Mouse (Mus musculus) heart, adult 18-20 months (tissue): ENCODE data around the gene Son. TPM values are rescaled to one million over a fixed set of nuclear protein-coding genes. Genes with fewer than 3 reads are reported as not detected.
A peak's percentile ranks its signal among the peaks of the same experiment; 100 is the strongest.
"Not testable (repeated sequence)": the region's sequence is repeated elsewhere in the genome, so short reads cannot be mapped to it uniquely, and the experiment has no call there.

Experiments used
- DNase-seq, 2 experiments: peaks; one replicate each; pipeline ENCODE4 v3.0.0; 2021 to 2022; ENCODE audit warnings: mixed read lengths in 1 of 2
- total RNA-seq, 2 experiments: library from RNA; stranded (reverse); gene quantifications; 2 replicates each; pipeline ENCODE4 v1.2.3; 2021

Gene Son
- total RNA-seq, 2 experiments from 2014 or later: 120 to 135 TPM

DNA sequence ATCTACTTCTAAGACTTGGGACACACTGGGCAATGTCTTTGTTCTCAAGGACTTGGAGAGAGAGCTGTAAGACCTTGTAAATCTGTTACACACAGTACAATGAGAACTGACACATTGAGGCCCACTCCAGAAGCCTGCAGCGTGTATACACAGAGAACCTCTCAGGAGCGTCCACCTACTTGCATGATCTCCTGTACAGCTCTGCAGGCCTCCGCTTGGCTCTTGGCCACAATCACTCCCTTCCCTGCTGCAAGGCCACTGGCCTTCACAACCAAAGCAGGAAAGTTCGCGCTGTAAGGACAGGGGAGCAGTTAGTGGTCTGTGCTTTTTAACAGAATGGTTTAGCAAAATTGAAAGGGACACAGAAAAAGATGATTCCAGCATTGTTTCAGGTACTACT lies 8.1 kb upstream of the Son start:
- DNase-seq: no peak

DNA sequence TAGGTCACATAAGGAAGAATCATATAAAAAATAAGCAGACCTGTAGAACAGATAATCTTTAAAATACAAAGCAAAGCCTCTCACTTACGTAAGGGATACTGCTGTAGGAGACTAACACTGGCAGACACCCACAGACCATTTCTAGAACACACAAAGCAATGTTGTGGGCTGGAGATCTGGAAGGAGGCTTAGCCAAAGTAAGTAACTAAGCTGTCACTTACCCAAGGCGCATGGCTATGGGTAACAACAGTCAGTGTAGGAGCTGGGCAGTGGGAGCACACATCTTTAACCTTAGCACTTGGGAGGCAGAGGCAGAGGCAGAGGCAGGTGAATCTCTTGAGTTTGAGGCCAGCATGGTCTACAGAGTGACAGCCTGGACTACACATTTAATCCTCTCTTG lies 7.7 kb upstream of the Son start:
- DNase-seq: no peak

DNA sequence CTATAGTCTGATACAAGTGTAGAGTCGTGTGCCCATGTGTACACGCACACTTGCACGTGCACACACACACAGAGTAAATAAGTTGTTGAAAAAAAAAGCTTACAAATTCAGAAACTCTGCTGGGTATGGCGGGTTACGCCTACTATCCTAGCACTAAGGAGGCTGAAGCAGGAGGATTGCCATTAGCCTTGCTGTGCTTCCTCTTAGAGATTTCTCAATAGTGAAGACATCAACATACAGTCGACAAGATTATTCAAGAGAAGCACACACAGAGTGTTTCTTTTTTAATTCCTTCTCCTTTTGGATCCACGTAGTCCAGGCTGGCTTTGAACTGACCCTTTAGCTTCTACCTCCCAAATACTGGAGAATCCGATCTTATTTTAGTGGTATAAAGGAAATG lies 7.1 kb upstream of the Son start:
- no peak for DNase-seq

DNA sequence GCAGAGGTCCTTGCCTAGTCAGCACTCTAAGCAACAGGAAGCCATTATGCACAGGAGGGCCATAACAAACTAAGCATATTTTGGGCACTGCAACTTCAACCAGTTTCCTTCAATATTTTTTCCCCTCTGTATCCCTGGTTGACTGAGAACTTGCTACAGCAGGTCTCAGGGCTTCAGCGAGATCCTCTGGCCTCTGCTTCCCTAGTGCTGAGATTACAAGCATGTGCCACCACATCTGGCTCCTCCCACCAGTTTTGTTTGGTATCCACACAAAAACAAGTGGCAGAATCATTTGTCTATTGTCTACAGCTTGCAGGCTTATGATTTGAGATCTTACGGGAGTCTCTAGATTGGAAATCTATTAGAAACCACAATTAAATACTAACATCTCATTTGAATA lies 2.4 kb upstream of the Son start:
- no peak for DNase-seq

DNA sequence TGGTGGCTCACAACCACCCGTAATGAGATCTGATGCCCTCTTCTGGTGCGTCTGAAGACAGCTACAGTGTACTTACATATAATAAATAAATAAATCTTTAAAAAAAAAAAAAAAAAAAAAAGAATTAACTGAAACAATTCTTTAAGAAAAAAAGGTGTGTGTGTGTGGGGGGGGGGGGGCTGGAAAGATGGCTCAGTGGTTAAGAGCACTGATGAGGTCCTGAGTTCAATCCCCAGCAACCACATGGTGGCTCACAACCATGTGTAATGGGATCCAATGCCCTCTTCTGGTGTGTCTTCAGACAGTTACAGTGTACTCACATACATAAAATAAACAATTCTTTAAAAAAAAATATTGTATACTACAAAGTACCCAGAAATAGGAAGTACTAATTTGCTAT lies 1.9 kb upstream of the Son start:
- not testable (repeated sequence) for DNase-seq

DNA sequence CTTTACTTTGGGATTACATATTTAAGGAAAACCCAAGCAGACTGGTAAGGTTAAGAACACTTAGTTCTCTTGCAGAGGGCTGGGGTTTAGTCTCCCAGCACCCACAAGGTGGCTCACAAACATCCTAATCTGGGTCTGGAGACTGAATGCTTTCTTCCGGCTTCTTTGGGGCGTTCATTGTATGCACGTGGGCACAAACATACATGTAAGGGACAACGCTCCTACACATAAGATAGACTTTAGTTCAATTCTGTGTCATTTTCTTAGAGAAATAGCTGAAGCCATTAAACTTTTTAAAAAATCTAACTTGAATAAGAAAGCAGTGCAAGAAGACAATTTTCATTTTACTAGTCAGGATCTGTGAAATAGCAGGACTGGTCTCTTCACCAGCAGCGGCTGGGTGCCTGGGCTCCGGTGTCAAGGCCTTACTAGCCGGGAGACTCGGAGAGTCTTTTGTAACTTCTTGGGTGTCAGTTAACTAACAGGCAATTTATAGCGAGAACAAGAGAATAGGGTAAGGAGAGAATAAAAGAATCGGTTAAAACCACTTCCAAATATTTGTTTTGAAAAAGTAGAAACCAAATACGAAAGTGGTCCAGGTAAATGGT lies 1.2 kb upstream of the Son start:
- no peak for DNase-seq

DNA sequence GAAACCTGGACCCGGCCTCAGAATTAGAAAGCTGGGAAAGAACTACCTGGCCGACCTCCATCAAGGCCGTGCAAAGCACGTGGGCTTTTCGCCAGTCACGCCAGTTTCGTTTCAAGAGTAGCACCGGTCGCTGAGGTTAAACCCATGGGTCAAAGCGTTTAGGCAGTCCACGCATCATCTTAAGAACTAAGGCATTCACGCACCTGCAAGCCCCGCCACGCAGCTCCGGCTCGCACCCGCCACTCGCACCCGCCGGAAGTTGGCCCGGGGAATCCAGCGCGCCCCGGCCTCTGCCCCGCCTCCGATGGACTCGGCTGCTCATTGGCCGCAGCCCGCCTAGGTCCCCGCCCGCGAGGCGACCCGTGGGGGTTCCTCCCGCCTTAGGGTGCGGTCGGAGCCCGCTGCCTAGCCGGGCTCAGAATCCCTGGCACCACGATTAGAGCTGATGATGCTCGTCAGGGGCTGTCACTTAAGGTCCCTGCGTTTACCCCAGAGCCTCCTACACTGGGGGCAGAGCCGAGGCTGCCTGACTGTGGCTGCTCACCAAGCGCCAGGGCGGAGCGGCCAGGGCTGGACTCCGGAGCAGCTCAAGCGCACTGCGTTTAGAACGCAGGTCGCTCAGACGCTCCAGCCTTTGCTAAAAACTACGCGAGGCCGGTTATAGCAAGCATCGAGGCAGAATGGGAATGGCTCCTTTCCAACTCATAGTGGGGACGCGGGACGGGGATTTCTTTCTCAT lies 456 bp upstream of the Son start, which contains the start of gene Gart:
Gene Gart (minus strand): TSS at position 272 of the 739 bp plus-strand sequence.
- DNase-seq: peak; percentile 94 to 97

DNA sequence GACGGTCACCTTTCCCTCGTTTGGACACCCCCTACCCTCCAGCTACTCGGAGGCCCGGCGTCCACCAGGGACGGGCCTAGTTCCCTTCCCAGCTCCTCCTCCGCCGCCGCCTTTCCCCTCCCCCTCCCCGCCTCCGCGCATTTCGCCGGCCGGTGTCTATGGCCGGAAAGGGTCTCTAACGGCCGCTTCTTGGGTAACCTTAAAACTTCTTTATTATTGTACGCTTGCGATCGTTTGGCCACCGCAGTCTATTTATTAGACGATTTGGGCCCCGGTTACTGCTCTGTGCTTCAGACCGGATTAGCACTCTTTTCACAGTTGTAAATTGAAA lies 879 bp downstream of the Son start:
- peak; percentile 84 to 91 for DNase-seq

DNA sequence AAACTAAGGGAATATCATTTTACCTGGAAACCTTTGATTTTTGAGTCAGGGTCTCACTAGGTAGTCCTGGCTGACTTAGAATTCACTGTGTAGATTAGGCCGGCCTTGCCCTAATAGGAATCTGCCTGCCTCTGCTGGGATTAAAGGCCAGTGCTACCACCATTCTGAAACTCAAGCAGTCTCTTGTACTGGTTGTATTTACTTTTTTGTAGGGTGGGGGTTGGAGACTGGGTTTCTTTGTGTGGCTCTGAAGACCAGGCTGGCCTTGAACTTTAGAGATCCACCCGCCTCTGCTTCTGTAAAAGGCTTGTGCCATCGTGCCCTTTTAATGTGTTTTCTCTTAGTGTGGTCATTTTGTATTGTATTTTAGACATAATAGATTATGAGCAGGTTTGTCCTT lies 1.9 kb downstream of the Son start:
- no peak for DNase-seq

DNA sequence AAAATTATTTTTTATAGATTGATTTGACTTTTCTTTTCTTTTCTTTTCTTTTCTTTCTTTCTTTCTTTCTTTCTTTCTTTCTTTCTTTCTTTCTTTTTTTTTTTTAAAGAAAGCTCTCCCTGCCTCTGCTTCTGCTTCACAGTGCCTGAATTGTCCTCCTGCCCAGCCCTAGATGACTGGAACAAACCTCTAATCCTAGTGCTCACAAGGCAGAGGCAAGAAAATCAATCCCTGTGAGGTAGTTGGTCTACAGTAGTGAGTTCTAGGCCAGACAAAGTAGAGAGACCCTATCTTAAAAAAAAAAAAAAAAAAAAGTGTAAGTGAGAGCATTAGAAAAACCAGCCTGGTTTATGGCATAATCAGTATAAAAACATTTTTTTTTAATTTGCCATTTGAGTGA lies 2.5 kb downstream of the Son start:
- DNase-seq: no peak

DNA sequence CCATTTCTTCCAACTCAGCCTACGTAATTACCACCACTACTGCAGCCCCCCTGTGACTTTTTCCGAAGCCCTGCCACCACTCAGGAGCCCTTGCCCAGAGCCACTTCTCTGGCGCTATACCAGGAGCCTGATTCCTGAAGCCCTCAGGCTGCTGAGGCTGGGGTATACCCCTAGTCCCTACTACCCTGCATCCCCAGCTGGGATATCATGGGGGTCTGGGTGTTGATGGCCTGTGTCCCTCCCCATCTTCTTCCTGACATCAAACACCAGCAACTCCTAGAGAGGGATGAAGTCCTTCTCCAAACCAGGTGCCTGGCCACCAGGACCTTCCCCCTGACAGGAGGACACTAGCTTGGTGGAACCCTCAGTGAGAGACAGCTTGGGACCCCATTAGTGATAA lies 4.9 kb downstream of the Son start:
- DNase-seq: no peak

DNA sequence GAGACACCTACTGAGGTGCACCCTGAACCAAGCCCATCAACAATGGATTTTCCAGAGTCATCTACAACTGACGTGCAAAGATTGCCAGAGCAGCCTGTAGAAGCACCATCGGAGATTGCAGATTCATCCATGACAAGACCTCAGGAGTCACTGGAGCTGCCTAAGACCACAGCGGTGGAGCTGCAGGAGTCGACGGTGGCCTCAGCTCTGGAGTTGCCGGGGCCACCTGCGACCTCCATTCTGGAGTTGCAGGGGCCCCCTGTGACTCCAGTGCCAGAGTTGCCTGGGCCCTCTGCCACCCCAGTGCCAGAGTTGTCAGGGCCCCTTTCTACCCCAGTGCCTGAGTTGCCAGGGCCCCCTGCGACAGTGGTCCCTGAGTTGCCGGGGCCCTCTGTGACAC lies 8.0 kb downstream of the Son start:
- no peak for DNase-seq

DNA sequence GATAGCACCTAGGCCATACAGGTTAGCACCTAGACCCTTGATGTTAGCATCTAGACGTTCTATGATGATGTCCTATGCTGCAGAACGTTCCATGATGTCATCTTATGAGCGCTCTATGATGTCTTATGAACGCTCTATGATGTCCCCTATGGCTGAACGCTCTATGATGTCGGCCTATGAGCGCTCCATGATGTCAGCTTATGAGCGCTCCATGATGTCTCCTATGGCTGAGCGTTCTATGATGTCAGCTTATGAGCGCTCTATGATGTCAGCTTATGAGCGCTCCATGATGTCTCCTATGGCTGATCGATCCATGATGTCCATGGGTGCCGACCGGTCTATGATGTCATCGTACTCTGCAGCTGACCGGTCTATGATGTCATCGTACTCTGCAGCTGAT lies 10.0 kb downstream of the Son start:
- DNase-seq: no peak

DNA sequence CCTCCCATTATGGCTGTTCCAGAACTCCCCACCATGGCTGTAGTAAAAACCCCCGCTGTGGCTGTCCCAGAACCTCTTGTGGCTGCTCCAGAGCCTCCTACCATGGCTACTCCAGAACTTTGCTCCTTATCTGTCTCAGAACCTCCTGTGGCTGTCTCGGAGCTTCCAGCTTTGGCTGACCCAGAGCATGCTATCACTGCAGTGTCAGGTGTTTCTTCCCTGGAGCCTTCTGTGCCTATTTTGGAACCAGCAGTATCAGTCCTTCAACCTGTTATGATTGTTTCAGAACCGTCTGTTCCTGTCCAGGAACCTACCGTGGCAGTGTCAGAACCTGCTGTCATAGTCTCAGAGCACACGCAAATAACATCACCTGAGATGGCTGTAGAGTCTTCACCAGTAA lies 11.2 kb downstream of the Son start:
- DNase-seq: peak in 1 of 2 experiments; percentile 42

DNA sequence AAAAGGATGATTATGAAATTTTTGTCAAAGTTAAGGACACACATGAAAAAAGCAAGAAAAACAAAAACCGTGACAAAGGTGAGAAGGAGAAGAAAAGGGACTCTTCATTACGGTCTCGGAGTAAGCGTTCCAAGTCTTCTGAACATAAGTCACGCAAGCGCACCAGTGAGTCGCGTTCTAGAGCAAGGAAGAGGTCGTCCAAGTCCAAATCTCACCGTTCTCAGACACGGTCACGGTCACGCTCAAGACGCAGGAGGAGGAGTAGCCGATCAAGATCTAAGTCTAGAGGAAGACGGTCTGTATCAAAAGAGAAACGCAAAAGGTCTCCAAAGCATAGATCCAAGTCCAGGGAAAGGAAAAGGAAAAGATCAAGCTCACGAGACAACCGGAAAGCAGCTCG lies 12.5 kb downstream of the Son start:
- DNase-seq: no peak

DNA sequence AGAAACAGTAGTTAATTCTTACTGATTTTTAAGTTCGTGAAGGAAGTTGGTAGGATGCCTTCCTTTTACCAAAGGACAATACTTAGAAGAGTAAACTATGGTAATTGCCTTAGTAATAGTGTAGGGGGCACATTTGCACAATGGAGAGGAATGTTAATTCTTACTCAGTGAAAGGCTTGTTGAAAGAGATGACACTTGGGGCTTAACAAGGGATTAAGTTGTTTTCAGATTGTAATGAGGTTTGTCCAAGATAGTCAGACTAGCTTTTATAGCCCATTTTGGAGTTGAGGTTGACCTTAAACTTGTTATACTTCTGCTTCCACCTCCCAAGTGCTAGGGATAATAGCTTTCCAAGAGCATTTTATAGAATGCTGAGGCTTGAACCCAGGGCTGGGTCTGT lies 14.1 kb downstream of the Son start:
- DNase-seq: no peak

DNA sequence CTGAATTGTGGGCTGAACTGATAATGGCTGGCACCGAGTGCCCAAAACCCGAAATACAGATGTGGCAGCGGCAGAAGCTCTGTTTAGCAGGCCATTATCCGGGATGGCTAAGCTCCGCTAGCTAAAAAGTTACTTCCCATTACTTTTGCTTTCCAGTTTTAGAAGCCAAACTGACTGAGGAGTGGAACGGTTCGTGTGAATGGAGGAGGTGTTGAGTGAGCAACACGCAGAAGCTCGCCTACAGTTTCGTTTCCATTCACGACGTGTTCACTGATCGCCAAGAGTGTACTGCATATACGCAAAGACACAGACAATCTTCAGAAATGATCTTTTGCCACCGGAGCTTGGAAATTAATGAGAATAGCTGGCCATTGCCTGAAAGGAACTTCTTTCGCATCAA lies 15.0 kb downstream of the Son start:
- DNase-seq: no peak

DNA sequence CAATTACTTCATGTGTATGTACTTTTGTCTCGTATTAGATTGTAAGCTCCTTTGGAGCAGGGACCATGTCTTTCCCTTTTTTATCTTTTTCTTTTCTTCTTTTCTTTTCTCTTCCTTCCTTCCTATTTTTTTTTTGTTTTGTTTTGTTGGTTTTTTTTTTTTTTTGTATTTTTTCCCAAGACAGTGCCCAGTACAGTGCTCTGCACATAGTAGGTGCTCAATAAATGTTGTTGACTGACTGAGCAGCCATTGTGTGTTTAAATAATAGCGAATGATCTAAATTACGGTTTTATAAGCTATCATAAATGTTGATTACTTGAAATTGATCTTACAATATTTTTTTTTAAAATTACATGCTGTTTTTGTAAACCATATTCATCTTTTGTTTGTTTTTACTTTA lies 16.5 kb downstream of the Son start:
- no peak for DNase-seq

DNA sequence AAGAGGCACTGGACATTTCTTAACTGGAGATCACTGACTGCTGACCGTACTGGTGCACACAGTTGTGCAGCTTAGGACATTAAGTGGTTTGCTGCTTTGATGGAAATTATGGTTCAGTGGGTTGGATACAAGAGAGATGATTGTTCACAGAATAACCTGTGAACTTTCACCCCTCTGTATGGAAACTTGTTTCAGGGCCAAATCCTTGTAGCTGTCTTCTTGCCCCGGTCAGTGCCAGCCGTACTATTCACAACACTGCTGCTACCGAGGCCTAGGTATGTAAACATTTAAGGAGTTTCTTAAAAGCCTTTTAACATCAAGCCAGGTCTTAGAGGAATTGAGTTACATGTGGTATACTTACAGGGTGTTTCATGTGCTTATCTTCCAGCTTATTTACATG lies 27.2 kb downstream of the Son start:
- no peak for DNase-seq

DNA sequence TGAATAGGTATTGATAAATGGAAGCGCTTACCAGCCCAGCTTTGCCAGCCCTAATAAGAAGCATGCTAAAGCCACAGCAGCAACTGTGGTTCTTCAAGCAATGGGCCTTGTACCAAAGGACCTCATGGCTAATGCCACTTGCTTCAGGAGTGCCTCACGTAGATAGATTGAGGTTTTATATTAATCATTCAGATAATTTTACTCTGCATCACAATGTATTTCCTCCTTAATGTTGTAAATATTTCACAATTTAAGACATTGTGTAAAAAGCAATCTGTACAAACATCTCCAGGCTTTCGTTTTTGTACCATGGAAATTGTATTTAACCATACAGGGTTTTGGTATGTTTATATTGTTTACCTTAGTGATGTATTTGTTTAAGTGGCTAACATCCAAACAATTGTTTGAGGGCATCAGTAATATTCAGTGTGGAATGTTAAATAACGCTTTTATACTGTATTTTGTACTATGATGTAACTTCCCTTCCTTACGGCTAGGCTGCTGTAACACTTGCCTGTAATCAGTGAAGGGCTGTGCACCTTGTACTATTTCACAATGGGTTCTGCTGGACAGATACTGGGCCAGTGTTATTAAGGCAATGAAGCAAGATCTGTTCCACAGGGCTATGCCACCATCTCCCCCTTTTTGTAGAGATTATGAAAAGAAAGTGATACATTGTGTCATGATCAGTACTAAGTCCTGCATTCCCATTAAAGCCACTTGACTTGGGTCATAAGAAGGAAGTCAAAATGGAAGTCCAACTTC lies 31.0 kb downstream of the Son start:
- no peak for DNase-seq

DNA sequence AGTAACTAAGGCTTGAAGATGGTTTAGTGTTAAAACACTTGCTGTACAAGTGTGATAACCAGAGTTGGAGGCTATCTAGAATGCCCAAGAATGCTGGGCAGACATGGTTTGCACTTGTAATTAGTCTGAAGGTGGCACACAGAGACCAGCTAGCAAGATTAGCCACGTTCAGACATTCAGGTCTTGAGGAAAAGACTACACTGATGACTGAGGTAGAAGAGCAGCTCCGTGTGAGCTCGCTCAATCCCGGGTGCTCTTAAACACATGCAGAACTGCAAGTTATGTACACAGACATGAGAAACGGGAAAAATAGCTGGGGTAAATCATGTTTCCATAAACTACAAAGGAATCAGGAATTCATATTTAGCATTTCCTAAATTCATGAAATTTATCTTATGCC lies 33.4 kb downstream of the Son start:
- no peak for DNase-seq

DNA sequence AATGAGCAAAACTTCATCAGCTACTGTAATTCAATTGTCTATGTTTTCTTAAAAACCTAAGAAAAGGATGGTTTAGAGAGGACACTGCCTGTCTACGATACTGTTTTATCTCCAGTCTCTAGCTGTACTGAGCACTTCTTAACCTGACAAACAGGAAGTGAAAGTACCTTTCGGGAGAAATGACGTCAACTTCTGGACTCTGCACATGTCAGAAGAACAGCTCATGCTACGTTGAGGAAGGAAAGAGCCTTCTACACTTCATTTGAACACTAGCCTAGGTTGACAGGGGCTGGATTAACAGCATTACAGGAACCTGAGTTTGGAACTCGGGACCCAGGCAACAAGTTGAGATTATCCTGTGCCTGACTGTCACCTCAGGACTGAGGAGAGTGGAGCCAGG lies 38.2 kb downstream of the Son start:
- peak in 1 of 2 experiments; percentile 31 for DNase-seq

DNA sequence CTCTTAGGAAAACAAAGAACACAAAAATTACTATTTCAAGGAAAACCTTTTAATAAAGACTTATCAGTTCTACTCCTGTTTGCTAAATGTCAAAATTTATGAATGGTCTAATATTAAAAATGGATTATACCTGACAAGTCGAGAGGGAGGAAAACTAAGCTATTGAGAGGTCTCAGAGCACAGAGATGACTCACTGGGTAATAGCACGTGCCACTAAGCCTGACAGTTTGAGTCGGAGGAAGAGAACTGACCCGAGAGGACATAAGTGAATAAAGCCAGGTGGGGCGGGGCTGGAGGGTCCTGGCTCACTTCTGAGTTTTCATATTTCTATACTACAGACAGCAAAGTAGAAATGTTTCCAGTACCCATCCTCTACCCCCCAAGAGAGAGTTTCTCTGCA lies 39.1 kb downstream of the Son start:
- DNase-seq: no peak
